Comparison of ENCODE assay signal across 16 mouse cellular contexts in the genomic region with DNA sequence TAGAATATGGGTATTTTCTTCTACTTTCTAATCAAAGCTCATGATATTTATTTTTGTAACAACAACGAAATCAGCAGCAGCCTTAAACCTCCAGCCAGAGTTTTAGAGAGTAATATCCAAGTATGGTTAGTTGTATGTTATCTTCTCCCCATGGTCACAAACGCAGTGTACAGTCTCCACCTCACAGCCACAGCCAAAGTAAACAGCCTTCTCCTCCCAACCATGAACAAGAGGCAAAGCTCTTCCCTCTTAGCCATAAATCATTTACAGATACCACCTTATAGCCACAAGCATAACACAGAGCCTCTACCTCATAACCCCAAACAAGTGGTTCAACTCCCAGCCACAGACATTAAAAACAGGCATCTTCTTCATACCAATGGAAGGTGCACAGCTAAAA.
"Had no signal": no experiment of that assay in that cellular context is flagged by ENCODE, and none has a peak within 500 bp of the region (broad histone marks: within the 10 kb centered on the region; RNA-seq: fewer than 3 reads in every experiment).

No protein-coding gene starts in this region.

- H3K9ac ChIP-seq: limb, embryonic 13.5 days; liver, embryonic 14.5 days; neural tube, embryonic 15.5 days; stomach, embryonic 15.5 days had no signal

- H3K36me3 ChIP-seq: limb, embryonic 13.5 days; neural tube, embryonic 15.5 days; stomach, embryonic 15.5 days had no signal

- H3K4me1 ChIP-seq: limb, embryonic 13.5 days; neural tube, embryonic 15.5 days; stomach, embryonic 15.5 days had no signal

- DNase-seq: layer of hippocampus, adult 9-11 months; layer of hippocampus, postnatal 36 days; lung, adult 18-20 months; midbrain, embryonic 14.5 days; right cerebral cortex, adult 18-20 months; spleen, adult 18-20 months; thymus, adult 2 months; thymus, postnatal 25 days had no signal

- H3K27me3 ChIP-seq: limb, embryonic 13.5 days; neural tube, embryonic 15.5 days; stomach, embryonic 15.5 days had no signal

- H3K4me3 ChIP-seq: limb, embryonic 13.5 days; myocyte; neural tube, embryonic 15.5 days; stomach, embryonic 15.5 days had no signal

- ATAC-seq: hindbrain, embryonic 16.5 days; inflammation-experienced regulatory T-cells, adult 6 months; intestine, postnatal 0 days had no signal

- H3K4me2 ChIP-seq: limb, embryonic 13.5 days; neural tube, embryonic 15.5 days; stomach, embryonic 15.5 days had no signal

- H3K27ac ChIP-seq: limb, embryonic 13.5 days; liver, embryonic 14.5 days; neural tube, embryonic 15.5 days; stomach, embryonic 15.5 days had no signal

- H3K9me3 ChIP-seq: limb, embryonic 13.5 days; neural tube, embryonic 15.5 days; stomach, embryonic 15.5 days had no signal
